Mouse (Mus musculus) G1E (cell line): ENCODE data around the gene Gprasp1. TPM values are rescaled to one million over a fixed set of nuclear protein-coding genes. Genes with fewer than 3 reads are reported as not detected.
"Not testable (repeated sequence)": the region's sequence is repeated elsewhere in the genome, so short reads cannot be mapped to it uniquely, and the experiment has no call there.

Experiments used
- ATAC-seq: 2 replicates; pipeline ENCODE4 v1.8.0; 2016; ENCODE audit warnings: mild to moderate bottlenecking; ENCODE audit not compliant: insufficient number of reproducible peaks, poor library complexity, low FRiP score, severe bottlenecking; ENCODE audit errors: extremely low read depth
- DNase-seq: peaks from one replicate; pipeline ENCODE4 v3.0.0; 2012; ENCODE audit warnings: low spot score
- H3K27me3 ChIP-seq: 2 replicates; pipeline ENCODE4 v1.6.1; 2012; ENCODE audit warnings: mild to moderate bottlenecking, low read length, inconsistent platforms; ENCODE audit not compliant: insufficient read depth
- H3K36me3 ChIP-seq: replicated peaks from 2 replicates; pipeline ENCODE3; 2012; ENCODE audit warnings: mild to moderate bottlenecking, inconsistent platforms
- H3K4me1 ChIP-seq: 2 replicates; pipeline ENCODE4 v1.6.1; 2012; ENCODE audit warnings: low read depth, low read length, inconsistent platforms, mixed read lengths; ENCODE audit not compliant: insufficient read depth
- H3K4me3 ChIP-seq: 2 replicates; pipeline ENCODE4 v1.5.1; 2012; ENCODE audit warnings: low read depth, mild to moderate bottlenecking, inconsistent platforms, low read length, moderate library complexity, mixed read lengths
- H3K9me3 ChIP-seq: replicated peaks from 2 replicates; pipeline ENCODE4 v1.6.1; 2012; ENCODE audit warnings: inconsistent platforms
- CTCF ChIP-seq: IDR thresholded peaks from 2 replicates; pipeline ENCODE4 v1.5.1; 2012; ENCODE audit warnings: low read depth, low read length, inconsistent platforms, mixed read lengths
- GATA1 ChIP-seq: IDR thresholded peaks from 2 replicates; pipeline ENCODE4 v1.6.1; 2012; ENCODE audit warnings: borderline replicate concordance, low read length, inconsistent platforms, mixed read lengths
- GATA2 ChIP-seq: IDR thresholded peaks from 2 replicates; pipeline ENCODE4 v1.6.1; 2012; ENCODE audit warnings: low read depth, low read length, inconsistent platforms, borderline replicate concordance
- POLR2AphosphoS5 ChIP-seq: IDR thresholded peaks from 2 replicates; pipeline ENCODE4 v1.6.1; 2012; ENCODE audit warnings: low read depth, low read length, inconsistent platforms; ENCODE audit not compliant: insufficient replicate concordance
- TAL1 ChIP-seq: conservative IDR thresholded peaks from 2 replicates; pipeline ENCODE4 v1.6.1; 2012; ENCODE audit warnings: low read depth, low read length, inconsistent platforms, mixed read lengths
- polyA plus RNA-seq: library from polyadenylated mRNA; stranded (reverse); fragments of >175 nt; gene quantifications from 2 replicates; pipeline ENCODE4 v1.2.3, GENCODE M21; 2012
- total RNA-seq, 2 experiments: library from RNA; stranded (forward) in 1 of 2; stranded (reverse) in 1 of 2; fragments of 200-1000 nt in 1 of 2; fragments of >200 nt in 1 of 2; fragmentation: Nextera tagmentation in 1 of 2; gene quantifications; 2 replicates each; pipeline ENCODE4 v1.2.3; 2014 to 2017

Gprasp1 gene
- total and polyA plus RNA-seq, 3 experiments, result 13.6 to 40.3 (median 20.2) TPM

DNA sequence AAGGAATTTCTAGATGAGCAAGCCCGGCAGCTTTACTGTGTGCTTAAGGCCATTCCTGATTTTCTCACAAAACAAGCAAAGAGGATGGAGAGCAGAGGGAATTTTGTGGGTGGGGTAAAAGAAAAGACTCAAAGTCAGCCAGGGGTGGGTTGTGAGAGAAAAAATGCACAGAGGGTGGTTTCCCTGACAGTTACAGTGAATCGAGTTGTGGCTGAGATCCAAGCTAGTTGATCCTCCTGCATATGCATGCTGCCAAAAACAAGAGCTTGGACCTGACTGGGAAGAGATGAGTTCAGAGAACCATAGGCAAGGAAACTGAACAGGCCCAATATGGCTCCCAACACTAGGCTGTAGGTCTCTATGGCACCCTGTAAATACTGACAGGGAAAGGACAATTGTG, 95.4 kb downstream of the Gprasp1 start:
- Histone ChIP-seq H3K27me3 (no peaks in the 10 kb centered on the region), H3K36me3 (no peaks in the 10 kb centered on the region), H3K4me1 (no peaks in the 10 kb centered on the region), H3K4me3 (no peak overlapping the region), H3K9me3 (no peaks in the 10 kb centered on the region)
- DNase-seq, result no peak
- no peak for ATAC-seq
- no peak for TF ChIP-seq CTCF
- TF ChIP-seq POLR2AphosphoS5, result no peak
- TF ChIP-seq GATA1, result no peak
- TF ChIP-seq TAL1, result no peak
- TF ChIP-seq GATA2, result no peak

- not testable (repeated sequence) for H3K9me3 ChIP-seq, ATAC-seq, H3K27me3 ChIP-seq, H3K4me1 ChIP-seq, H3K4me3 ChIP-seq, DNase-seq, H3K36me3 ChIP-seq
These were observed 96.2 kb downstream of the Gprasp1 start, which contains the start of gene Gprasp2 for GRCm38 (mm10) chrX:135838521-135839360. TSS of gene Gprasp2 (plus strand) at chrX:135839034.

GRCm38 (mm10) chrX:135839397-135840391, 97.2 kb downstream of the Gprasp1 start:
- H3K36me3 ChIP-seq, H3K9me3 ChIP-seq, H3K27me3 ChIP-seq, H3K4me1 ChIP-seq, DNase-seq, H3K4me3 ChIP-seq, ATAC-seq: not testable (repeated sequence)

Other genes with a start within 250 kb of the Gprasp1 start
- not detected in 2 replicates for gene AV320801, start 248.1 kb upstream of the Gprasp1 start, total RNA-seq (2014; fragmentation: Nextera tagmentation)
- 0.05 TPM in 1 of 2 replicates, not detected in the other for gene AV320801, start 248.1 kb upstream of the Gprasp1 start, total RNA-seq (2017)
- not detected in 2 replicates for gene AV320801, start 248.1 kb upstream of the Gprasp1 start, polyA plus RNA-seq
- gene Nxf7, start 144.0 kb upstream of the Gprasp1 start, total RNA-seq (2014; fragmentation: Nextera tagmentation), result not detected in 2 replicates
- not detected in 2 replicates for gene Nxf7, start 144.0 kb upstream of the Gprasp1 start, total RNA-seq (2017)
- gene Nxf7, start 144.0 kb upstream of the Gprasp1 start, polyA plus RNA-seq, result not detected in 2 replicates
- gene Prame, start 115.0 kb upstream of the Gprasp1 start, total RNA-seq (2014; fragmentation: Nextera tagmentation), result not detected in 2 replicates
- gene Prame, start 115.0 kb upstream of the Gprasp1 start, total RNA-seq (2017), result not detected in 2 replicates
- gene Prame, start 115.0 kb upstream of the Gprasp1 start, polyA plus RNA-seq, result not detected in 2 replicates
- gene Tcp11x2, start 48.9 kb upstream of the Gprasp1 start, total RNA-seq (2014; fragmentation: Nextera tagmentation), result not detected in 2 replicates
- gene Tcp11x2, start 48.9 kb upstream of the Gprasp1 start, total RNA-seq (2017), result 0.05 TPM in 1 of 2 replicates, not detected in the other
- gene Tcp11x2, start 48.9 kb upstream of the Gprasp1 start, polyA plus RNA-seq, result not detected in 2 replicates
- not detected in 2 replicates for gene Tmsb15a, start 17.5 kb upstream of the Gprasp1 start, total RNA-seq (2014; fragmentation: Nextera tagmentation)
- gene Tmsb15a, start 17.5 kb upstream of the Gprasp1 start, total RNA-seq (2017), result not detected in 2 replicates
- not detected in 2 replicates for gene Tmsb15a, start 17.5 kb upstream of the Gprasp1 start, polyA plus RNA-seq
- gene Armcx5, start within 50 bp of the Gprasp1 start, total RNA-seq (2014; fragmentation: Nextera tagmentation), result 15.7 and 17.8 TPM in 2 replicates
- 8.0 and 8.8 TPM in 2 replicates for gene Armcx5, start within 50 bp of the Gprasp1 start, total RNA-seq (2017)
- 0.42 and 1.1 TPM in 2 replicates for gene Armcx5, start within 50 bp of the Gprasp1 start, polyA plus RNA-seq
- 28.1 and 29.5 TPM in 2 replicates for gene Bhlhb9, start 54.9 kb downstream of the Gprasp1 start, total RNA-seq (2014; fragmentation: Nextera tagmentation)
- 19.9 and 22.8 TPM in 2 replicates for gene Bhlhb9, start 54.9 kb downstream of the Gprasp1 start, total RNA-seq (2017)
- 16.4 and 21.2 TPM in 2 replicates for gene Bhlhb9, start 54.9 kb downstream of the Gprasp1 start, polyA plus RNA-seq
- gene Gprasp2, start 96.3 kb downstream of the Gprasp1 start, total RNA-seq (2014; fragmentation: Nextera tagmentation), result not detected in 2 replicates
- 0.22 and 0.41 TPM in 2 replicates for gene Gprasp2, start 96.3 kb downstream of the Gprasp1 start, total RNA-seq (2017)
- 0.14 TPM in 1 of 2 replicates, not detected in the other for gene Gprasp2, start 96.3 kb downstream of the Gprasp1 start, polyA plus RNA-seq